Mouse (Mus musculus) lung, postnatal 0 days (tissue): ENCODE measurements around the gene Parp6.

Experiments used
- CTCF ChIP-seq: IDR thresholded peaks from 2 replicates; pipeline ENCODE4 v1.5.1; 2016; ENCODE audit warnings: antibody characterized with exemption, mild to moderate bottlenecking
- EP300 ChIP-seq: IDR thresholded peaks from 2 replicates; pipeline ENCODE4 v1.6.1; 2016; ENCODE audit warnings: antibody characterized with exemption, mild to moderate bottlenecking, control low read depth

DNA sequence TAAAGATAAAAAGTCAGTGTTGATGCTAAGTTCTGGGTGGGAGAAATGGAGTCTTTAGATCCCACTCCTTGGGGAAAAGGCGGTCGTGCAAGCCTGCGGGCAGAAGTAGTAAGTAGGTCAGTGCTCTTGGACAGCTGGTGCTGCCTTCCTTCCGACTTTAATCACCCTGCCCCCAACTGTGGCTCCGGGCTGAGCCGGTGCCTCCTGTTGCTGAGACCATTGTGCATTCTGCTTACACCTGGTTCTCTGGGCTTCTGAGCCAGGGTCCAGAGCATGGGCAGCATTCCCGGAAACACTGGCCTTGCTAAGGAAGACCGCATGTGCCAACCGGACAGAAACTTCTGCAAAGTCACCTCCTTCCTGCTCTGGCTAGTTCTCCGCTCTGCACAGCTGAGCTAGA is 43.3 kb downstream of the Parp6 start:
- TF ChIP-seq EP300 (no peak), CTCF (no peak)
